Mouse (Mus musculus): ENCODE results near the gene Chdh.

Chdh gene

DNA sequence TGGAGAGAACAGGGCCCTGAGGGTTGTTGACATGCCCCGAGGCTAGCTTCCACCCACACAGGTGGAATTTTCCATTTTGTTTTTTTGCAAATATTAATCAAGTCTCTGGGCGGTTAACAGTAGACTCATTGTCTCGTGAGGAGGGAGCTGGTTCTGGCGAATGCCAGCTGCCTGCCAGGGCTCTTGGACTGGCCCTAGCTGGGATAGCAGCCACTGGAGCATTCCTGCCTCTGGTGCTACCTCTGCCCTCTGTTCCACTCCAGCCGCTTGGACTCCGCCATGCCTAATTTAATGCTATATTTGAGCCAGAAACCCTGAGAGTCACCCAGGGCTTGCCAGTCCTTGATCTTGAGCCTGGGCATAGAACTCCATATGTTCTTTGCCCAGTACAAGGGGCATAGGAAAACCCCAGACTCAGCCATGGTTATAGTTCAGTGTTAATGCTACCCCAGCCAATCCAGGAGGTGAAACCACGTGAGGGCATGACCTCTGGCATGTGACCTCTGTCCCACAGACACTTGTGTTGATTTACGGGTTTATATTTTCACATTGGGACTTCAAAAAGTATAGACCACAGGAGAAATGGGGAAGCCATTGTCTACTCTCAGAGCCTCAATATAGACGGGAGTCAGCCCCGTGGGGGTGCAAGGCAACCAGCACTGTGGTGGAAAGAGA, 3.2 kb downstream of the Chdh start:
- DNase-seq (ENCODE audit: low read depth, low spot score): no peak

DNA sequence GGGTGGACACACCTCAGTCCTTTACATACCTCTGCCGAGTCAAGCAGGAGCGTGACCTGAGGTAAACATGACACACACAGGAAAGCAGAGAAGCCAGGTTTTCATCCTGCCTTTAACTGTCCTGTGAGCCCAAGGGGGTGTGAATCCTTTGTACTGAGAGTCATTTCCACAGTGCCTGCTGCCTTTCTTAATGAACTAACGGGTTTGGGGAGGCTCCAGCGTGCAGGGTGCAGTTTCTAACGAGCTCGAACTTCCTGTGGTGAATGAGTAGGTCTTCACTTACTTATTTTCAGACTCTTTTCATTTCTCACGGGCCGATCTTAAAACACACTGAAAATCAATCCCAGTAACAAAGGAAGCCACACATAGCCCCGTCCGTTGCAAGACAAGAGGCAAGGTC, 5.7 kb downstream of the Chdh start:
- DNase-seq (ENCODE audit: low read depth, low spot score): no peak

DNA sequence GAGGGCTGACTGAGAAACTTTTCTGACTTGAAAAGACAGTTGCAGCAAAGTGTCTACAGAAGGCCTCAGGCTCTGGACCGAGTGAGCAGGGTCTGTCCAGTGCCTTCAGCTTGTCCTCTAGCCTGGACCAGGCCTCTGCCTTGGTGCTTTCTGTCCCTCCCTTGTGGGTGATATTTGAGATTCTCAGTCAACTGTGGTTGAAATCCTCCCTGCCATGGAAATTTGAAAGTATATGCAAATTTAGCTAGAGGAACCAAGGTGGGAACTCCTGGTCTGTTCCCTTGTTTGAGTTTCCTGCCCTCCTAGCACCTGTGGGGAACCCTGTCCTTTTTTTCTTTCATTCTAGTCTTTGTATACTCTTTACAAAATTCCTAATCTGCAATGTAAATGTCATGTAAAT, 6.2 kb downstream of the Chdh start:
- DNase-seq (ENCODE audit: low read depth, low spot score): no peak

DNA sequence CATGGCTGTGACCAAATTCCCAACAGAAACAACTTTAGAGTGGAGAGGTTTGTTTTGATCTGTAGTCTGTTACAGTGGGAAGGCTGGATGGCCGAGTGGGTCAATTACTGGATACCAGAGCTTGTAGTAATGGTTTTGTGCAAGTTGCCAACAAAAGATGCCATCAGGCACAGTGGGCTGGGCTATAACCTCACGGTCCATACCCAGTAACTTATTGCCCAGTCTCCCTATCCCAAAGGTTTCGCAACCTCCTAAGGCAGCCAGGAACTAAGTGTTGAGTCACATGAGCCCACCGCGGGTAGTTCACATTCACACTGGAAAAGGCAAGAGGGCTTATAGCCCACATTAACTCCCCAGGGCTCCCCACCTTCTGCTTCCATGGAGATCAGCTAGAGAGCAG, 7.8 kb downstream of the Chdh start:
- no peak for DNase-seq (ENCODE audit: low read depth, low spot score)

DNA sequence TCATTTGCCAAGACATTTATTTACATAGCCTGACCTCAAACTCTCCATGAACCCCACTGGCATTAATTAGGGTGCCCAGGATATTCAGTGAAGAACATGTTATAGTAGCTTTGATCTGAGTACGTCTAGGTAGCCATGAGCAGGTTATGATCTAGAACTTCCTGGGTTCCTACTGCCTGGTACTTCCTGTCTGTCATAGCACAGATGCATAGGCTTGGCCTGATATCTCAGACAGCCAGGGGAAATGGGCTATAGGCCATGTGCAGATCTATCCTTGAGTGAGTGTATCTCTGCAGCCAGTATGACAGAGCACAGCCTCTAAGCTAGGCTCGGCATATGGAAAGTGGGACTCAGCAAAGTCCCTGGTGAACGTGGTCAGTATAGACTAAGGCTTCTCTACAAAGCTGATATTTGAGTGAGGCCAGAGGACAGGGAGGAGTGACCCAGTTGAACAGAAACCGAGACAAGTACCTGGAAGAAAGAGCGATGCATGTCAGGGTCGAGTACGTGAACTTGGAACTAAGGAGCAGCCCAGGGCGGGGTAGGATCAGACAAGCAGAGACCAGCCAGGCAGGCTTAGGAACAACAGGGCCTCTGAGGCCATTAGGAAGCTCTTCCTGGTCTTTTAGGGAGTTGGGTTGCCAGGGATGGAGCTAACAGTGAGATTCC, 9.1 kb downstream of the Chdh start:
- no peak for DNase-seq (ENCODE audit: low read depth, low spot score)

DNA sequence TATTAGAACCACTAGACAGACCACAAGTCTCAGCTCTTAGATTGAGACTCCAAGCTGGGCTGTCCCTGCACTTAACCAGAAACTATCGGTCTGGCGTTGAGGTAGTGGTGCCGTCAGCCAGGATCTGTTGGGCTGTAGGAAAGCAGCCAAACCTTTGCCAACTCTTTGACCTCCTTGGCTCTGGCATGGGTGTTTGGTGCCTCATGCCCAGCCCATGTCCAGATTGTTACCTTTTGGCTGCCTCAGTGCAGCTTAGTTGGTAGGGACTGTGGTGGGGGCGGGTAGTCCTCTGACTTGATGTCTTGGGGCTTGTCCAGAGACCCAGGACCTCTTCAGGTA, 9.6 kb downstream of the Chdh start:
- no peak for DNase-seq (ENCODE audit: low read depth, low spot score)

DNA sequence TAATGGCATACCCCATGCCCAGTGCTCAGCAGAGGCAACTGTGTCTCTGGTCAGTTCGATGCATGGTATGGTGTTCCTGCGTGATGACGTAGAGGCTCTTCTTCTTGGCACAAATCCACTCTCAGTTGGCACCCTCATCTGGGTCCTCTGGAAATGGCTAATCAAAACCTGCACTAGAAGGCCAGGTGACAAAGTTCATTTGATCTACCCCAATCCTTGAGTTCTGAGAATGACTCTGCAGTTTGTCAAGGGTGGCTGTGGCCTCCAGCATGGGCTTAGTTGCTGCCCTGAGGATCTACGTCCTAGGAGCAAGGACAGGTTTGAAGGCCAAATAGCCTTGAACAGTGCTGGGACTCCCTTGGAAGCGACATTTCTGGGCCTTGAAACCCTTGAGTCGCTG, 10.0 kb downstream of the Chdh start:
- DNase-seq (ENCODE audit: low read depth, low spot score): no peak

DNA sequence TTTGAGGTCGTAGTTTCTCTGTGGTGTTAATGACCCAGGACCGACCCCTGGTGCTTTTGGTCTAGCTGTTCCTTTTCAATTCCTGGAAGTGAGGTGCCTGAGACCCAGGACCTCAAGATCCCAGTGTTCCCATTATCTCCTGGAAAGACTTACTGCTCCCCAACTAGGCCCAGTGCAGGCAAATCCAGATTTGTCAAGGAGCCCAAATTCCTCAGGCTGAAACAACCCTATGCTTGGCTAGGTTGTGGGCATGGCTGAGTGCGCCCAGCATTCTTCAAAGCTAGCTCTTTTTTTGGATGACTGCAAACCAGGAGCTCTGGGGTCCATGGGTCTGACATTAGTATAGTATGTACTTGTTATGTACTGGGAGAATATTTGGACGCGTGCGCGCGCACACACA, 10.6 kb downstream of the Chdh start:
- no peak for DNase-seq (ENCODE audit: low read depth, low spot score)

DNA sequence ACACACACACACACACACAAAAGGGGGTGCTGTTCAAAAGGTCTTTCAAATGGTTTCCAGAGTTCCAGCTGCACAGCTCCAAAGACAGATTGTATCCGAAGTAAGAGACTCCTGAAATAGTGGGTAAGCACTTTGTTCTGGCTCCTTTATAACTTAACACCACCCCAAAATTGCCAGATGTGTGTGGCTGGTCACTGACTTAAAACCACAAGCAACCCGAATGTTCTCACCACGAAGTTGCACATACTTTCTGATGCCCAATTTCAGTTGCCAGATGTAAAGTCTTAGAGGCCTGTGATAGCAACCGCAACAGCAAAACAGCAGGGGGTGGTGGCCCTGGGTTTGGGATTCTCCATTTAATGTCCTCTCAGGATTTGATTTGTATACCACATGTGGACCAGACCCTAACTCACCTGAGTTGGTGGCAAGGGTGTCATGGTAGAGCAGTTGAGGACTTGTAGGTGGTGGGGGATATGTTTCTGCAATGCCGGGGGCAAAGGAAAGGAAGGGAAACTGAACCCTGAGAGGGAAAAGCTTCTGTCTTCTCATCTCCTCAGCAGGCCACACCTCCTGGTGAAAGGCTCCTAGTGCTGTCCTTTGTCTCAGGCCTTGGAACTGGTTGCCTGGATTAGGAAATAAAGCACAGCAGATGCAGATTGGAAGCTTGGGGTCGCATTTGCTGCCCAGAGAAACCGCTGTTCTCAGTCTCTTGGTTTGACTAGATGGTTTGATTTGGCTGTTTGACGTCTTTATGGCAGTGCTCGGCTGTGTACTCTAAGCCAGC, 11.2 kb downstream of the Chdh start:
- no peak for DNase-seq (ENCODE audit: low read depth, low spot score)

DNA sequence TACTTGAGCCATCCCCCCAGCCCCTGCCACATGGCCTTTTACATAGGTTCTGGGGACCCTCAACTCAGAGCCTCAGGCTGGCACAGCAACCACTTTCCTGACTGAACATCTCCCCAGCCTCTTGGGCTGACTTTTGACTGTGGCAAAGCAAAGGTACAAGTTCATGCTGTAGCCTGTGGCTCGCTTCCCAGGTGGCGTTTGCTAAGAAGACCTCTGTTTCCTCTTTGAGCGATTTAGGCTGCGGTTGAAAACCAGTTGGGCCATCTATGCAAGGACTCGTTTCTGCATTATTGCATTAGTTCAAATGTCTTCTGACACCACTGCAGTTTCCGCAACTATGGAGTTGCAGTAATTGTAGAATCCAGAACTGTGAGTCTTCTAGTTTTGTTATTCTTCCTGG, 13.6 kb downstream of the Chdh start:
- DNase-seq (ENCODE audit: low read depth, low spot score): no peak

DNA sequence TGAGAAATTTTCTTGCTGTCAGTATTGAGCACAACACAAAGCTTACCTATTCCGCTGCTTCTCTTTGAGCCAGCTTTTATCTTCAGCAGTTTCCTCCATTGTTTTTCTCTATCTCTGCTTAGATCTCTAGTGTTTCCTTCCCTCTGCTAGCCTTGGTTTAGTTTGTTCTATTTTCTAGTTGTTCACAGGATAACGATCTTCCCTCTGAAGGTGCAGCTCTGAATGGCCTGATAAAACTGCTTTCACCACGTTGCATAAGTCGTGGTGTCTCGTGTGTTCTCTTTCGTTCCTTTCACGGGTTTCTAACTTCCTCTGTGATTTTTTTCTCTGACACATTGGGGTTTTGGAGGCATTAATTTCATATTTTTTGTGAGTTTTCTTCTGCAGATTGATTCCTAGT, 15.6 kb downstream of the Chdh start:
- DNase-seq (ENCODE audit: low read depth, low spot score): no peak

DNA sequence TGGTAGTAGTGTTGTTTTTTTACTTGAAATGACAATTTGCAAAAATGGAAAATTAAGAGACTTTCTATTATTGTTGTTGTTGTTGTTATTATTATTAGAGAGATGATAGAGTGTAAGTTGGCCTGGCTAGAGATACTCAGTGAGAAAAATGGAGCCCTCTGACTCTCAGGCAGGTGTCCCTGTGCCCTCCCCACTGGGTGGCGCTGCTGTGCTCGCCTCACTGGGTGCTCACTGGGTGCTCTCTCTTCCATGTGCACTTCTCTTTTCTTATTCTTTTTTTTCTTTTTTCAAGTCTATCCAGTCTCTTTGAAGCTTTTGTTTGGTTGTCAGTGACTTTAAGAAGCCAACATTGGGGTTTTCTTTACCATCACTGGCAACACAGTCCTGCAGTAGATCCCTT, 18.6 kb downstream of the Chdh start:
- DNase-seq (ENCODE audit: low read depth, low spot score): no peak

DNA sequence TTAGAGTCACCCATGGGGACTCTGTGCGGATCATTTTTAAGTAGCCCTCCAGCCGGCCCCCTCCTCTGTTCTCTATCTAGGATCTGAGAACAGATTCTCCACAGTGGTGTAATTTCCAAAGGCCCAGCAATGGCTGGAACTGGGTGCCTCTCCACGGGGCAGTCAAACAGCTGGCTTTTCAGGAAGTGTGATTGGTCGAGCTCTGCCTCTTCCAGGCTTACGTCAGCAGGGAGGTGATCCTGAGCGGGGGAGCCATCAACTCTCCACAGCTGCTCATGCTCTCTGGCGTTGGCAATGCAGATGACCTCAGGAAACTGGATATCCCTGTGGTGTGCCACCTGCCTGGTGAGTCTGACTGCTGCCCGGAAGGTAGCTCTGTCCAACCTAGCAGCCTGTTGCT, 24.6 kb downstream of the Chdh start:
- no peak for DNase-seq (ENCODE audit: low read depth, low spot score)

DNA sequence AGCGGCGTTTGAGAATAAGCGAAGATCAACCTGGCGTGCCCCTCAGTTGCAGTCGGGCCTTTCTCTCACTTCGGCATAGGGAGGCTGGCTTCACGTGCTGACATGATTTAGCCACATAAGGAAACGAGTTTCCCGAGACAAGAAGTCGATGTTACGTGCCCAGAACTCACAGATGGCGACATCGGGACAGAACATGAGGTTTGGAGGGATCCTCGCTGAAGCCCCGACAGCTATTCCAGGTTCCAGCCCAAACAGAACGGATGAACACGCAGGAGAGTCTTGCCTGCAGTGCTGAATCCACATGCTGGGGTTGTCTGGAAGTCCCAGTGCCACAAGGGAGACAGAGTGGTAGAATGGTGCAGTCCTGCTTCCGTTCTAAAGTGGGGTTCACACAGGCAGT, 29.6 kb downstream of the Chdh start:
- DNase-seq (ENCODE audit: low read depth, low spot score): no peak

DNA sequence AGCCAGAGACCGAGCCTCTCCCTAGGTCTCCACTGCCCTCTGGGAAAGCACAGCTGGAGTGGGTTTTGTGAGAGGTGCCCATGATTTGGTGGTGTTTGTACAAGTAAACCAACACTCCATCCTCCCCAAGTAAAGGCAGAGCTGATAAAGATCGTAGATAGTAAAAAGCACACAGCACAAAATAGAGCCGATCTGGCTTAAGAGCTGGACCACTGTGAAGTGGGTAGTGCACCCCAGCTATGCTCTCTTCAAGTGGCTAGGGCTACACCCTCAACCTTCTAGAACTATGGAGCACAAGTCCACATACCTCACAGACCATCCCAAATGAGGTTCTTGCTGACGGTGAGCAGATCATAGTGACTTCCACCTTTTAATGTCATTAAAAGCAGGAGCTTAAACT, 30.6 kb downstream of the Chdh start:
- DNase-seq (ENCODE audit: low read depth, low spot score): no peak

DNA sequence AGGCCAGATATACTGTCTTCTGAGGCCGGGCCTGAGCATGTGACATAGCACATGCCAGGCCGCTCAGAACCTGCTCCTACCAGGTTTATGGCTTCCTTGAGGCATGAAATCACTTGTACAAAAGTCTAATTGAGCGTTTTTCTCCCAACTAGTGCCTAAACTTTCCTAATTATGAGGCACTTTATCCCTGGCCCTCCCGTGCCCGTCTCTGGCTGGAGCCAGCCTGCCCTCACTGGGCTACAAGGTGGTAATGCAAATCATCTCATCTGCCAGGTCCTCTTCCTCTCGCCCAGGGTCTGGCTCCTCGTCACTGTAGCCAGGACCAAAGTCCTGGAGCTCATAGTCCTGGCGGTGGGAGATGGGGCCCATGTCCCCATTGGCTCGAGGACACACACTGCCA, 33.0 kb downstream of the Chdh start:
- DNase-seq (ENCODE audit: low read depth, low spot score): no peak

DNA sequence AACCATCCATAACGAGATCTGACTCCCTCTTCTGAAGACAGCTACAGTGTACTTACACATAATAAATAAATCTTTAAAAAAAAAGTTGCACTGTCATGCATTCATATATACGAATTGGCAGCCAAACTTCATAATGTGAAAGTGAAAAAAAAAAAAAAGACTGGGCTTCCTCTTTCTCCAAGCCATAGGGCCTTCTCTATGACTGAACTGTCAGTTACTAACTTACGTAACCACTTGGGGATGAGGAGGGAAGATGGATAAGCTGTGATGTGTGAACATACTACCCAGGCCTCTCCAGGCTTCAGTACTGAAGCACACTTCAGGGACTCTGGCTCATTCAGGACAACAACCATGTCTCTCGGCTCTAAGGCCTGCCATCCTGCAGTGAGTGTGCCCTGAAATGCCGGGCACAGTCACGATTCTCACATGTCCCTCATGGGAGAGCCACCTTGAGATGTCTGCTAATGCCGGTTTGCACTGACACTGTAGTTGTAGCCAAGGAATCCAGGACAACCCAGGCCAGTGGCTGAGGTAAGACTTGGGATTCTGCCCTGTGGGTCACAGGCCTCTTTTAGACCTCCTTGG, 34.6 kb downstream of the Chdh start:
- DNase-seq (ENCODE audit: low read depth, low spot score): no peak

DNA sequence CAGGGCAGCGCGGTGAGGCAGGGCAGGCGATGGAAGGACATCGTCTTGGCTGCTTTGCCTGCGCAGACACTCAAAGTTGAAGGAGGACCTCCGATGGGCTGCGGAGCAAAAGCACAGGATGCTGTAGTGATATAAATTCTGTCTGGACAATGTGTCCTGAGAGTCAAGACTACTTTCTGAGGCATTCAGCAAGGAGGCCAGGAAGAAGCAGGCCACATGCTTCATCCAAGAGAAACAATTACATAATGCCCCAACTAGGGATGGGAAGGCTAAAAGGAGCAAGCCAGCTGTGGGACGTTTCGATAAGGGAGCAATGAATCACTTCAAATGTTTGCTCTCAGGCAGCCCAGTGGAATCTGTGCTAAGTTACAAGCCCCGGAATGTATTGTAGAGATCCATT, 36.4 kb downstream of the Chdh start:
- no peak for DNase-seq (ENCODE audit: low read depth, low spot score)

DNA sequence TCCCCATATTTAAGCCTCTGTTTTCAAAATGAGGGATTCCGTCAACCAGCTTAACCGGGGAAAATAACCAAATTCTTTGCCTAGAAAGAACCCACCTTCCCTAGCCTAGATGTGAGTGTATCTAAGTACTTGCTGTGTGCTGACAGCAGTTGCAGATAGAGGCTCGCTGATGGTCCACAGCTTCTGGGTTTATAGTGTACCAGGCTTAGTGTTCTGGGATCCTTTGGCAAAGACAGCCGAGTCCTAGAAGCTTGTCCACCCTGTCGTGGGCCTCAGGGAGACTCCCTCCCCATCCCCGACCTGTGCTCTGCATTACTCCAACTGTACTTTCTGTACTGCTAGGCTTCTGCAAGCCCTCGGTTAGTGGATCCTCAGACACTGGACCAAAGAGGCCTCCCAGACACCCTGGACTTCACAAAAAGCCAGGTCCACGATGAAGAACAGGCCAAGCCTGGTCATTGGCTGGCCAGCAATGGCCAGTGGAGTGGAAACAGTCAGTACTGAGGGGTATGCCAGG, 36.9 kb downstream of the Chdh start:
- no peak for DNase-seq (ENCODE audit: low read depth, low spot score)

DNA sequence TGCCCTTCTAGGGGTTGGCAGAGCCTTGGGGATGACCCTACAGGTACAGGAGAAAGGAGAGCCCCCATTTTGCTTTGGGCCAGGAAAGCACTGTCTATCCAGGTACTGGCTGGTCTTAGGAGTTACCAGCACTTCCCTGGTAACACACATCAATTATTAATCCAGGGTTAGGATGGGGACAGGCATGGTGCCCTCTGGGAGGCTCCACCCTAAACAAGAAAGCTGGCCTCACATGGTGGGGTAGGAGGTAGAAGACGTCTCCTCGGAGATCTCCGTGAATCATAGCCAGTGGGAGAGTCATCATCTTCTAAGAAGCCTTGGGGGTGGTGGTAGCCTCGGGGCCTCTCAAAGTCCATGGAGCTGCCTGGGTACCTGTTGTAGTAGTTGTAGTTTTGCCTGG, 38.2 kb downstream of the Chdh start:
- no peak for DNase-seq (ENCODE audit: low read depth, low spot score)

DNA sequence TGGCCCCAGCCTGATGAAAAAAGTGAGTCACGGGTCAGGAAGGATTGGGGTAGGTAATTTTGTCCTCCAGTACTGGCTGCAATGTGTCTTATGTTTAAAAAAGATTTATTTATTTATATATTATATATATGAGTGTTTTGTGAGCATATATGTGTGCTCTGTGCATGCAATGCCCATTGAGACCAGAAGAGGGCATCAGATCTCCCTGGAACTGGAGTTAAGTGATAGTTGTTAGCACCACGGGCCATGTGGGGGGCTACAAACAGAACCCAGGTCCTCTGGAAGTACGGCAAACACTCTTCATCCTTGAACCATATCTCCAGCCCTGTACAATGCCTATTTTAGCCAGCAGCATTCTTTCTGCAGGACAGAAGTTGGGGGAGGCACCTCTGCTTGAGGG, 39.2 kb downstream of the Chdh start:
- DNase-seq (ENCODE audit: low read depth, low spot score): no peak

DNA sequence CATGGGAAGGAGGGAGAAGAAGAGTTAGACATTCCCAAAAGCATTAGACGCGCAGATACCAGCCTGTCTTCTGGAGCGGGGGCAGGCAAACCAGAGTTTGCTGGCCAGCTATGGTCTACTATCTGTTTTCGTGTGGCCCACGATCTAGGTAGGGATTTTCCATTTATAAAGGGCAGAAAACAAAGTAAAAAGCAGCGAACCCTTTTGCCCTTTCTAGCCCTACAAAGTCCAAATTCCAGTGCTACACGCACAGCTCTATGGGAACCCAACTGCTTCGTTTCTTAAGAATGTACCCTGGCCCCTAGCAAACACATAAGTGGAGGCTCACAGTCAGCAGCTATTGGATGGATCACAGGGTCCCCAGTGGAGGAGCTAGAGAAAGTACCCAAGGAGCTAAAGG, 41.5 kb downstream of the Chdh start:
- no peak for DNase-seq (ENCODE audit: low read depth, low spot score)

DNA sequence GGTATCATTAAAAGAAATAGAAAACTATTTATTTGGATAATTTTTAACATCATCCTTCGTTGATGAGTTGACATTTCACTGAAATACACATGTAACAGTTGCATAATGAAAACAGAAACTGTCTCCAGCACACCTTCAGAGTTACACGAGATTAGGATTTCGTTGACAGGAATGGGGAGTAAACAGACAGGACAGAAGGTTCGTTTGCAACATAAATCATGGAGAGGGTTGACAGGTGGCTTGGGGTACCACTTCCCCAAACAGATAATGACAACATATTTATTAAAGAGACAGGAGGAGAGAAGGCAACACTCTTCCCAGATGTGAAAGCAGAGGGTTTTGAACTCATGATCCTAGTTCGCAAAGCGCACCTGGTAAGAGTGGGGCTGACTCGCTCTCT, 46.1 kb downstream of the Chdh start:
- DNase-seq (ENCODE audit: low read depth, low spot score): no peak

All from forelimb bud, embryonic 11.5 days (tissue).